Comparison of ENCODE assay signal across 17 mouse cellular contexts in the genomic region with DNA sequence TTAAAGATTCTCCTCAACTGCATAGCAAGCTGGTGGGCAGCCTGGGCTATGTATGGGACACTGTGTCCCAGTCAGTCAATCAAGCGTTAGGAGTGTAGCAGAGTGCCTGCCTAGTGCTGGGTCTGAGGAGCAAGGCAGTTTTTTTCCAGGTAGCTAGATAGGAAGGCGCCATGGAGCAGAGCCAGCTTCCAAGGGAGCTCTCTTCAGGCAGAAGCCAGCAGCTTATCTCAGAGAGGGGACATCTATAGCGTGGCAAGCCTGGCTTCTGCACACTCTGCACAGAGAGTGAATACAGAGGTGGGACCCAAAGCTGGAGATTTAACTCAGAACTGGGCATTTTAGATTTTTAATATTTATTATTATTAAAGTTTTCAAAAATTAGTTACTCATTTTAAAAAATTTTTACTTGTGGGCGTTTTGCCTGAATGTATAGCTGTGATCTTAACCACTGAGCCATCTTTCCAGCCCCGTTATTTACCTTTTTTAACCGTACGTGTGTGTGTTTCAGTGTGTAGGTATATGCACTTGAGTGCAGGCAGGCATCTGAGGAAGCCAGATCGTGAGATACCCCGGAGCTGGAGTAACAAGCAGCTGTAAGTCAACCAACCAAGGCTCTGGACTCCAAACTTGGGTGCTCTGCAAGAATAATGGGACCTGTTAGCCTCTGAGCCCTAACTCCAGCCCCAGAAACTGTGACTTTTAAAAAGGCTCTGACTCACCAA. TPM values are rescaled to one million over a fixed set of nuclear protein-coding genes. Genes with fewer than 3 reads are reported as not detected.
DNase-seq lines count a peak whose midpoint lies in the region; ATAC-seq and TF ChIP-seq lines count a peak whose summit lies in the region.
"Had no signal": no experiment of that assay in that cellular context is flagged by ENCODE, and none has a peak within 500 bp of the region (broad histone marks: within the 10 kb centered on the region; RNA-seq: fewer than 3 reads in every experiment).

No protein-coding gene starts in this region.

- no peak overlapping the region for H3K27ac ChIP-seq in heart, embryonic 14.5 days (replicated peaks in 1 of 2; ENCODE audit: control insufficient read depth in 1 of 2, insufficient read depth in 1 of 2, low read depth in 2 of 2, low read length in 2 of 2)
- H3K27ac ChIP-seq in MEL (ENCODE audit: control insufficient read depth, low read depth, low read length): peak overlapping the region; percentile 46
- H3K27ac ChIP-seq in liver, embryonic 13.5 days: peak overlapping the region; percentile 88
- no peak overlapping the region for H3K27ac ChIP-seq in gastrocnemius, adult 2 months
- H3K27ac ChIP-seq: hindbrain, embryonic 10.5 days; limb, embryonic 15.5 days had no signal

- TF ChIP-seq CTCF in MEL (IDR thresholded peaks at IDR 0.05 in 2 of 3, conservative IDR thresholded peaks at IDR 0.05 in 1 of 3; ENCODE audit: control insufficient read depth in 1 of 3, insufficient read depth in 1 of 3, low read depth in 2 of 3, low read length in 3 of 3, poor library complexity in 1 of 3, severe bottlenecking in 1 of 3): no peak
- no peak for TF ChIP-seq CTCF in gastrocnemius, adult 2 months (IDR thresholded peaks at IDR 0.05)

- H3K4me1 ChIP-seq in heart, embryonic 14.5 days (ENCODE audit: control insufficient read depth in 2 of 2, insufficient read depth in 2 of 2, low read length in 2 of 2): peaks cover 9 to 14% of the 10 kb centered on the region in 2 experiments
- peaks cover 9 to 24% of the 10 kb centered on the region in 2 experiments for H3K4me1 ChIP-seq in MEL (ENCODE audit: control insufficient read depth in 1 of 2, insufficient read depth in 2 of 2, low read length in 2 of 2)
- H3K4me1 ChIP-seq in liver, embryonic 13.5 days (replicated peaks): peaks cover 44% of the 10 kb centered on the region
- H3K4me1 ChIP-seq: hindbrain, embryonic 10.5 days had no signal

- no peaks in the 10 kb centered on the region for H3K36me3 ChIP-seq in heart, embryonic 14.5 days (ENCODE audit: control insufficient read depth, insufficient read depth, low read length)
- H3K36me3 ChIP-seq in MEL (ENCODE audit: control insufficient read depth in 1 of 2, insufficient read depth in 2 of 2, low read length in 2 of 2): peaks cover 0 to 19% of the 10 kb centered on the region in 2 experiments; a peak in 2 of 4 replicates
- no peaks in the 10 kb centered on the region for H3K36me3 ChIP-seq in liver, embryonic 13.5 days
- H3K36me3 ChIP-seq: hindbrain, embryonic 10.5 days; limb, embryonic 15.5 days had no signal

- WGBS in heart, embryonic 14.5 days: 48% methylated on average over 9 of the region's 9 CpGs
- WGBS in liver, embryonic 13.5 days (ENCODE audit: insufficient replicate concordance): 47% methylated on average over 9 of the region's 9 CpGs

- no peak for TF ChIP-seq EP300 in MEL (IDR thresholded peaks at IDR 0.05; ENCODE audit: low read depth in 1 of 2, low read length in 2 of 2)

- no peaks in the 10 kb centered on the region for H3K79me2 ChIP-seq in MEL (ENCODE audit: control insufficient read depth, insufficient read depth, low read length, poor library complexity)

- no peak overlapping the region for H3K9ac ChIP-seq in heart, embryonic 14.5 days (ENCODE audit: low read length)
- H3K9ac ChIP-seq in MEL (ENCODE audit: control insufficient read depth, low read depth, low read length, poor library complexity, severe bottlenecking): 0 out of 2 replicates have a peak overlapping the region, but pooled peaks have one; percentile 13
- H3K9ac ChIP-seq in liver, embryonic 13.5 days: peak overlapping the region; percentile 50
- H3K9ac ChIP-seq: limb, embryonic 15.5 days had no signal

- no peaks in the 10 kb centered on the region for H3K9me3 ChIP-seq in heart, embryonic 14.5 days (ENCODE audit: control insufficient read depth, low read length)
- no peaks in the 10 kb centered on the region for H3K9me3 ChIP-seq in MEL (replicated peaks; ENCODE audit: insufficient read depth, low read length)
- H3K9me3 ChIP-seq in liver, embryonic 13.5 days (replicated peaks): no peaks in the 10 kb centered on the region
- H3K9me3 ChIP-seq: hindbrain, embryonic 10.5 days; limb, embryonic 15.5 days had no signal

- H3K27me3 ChIP-seq in heart, embryonic 14.5 days (ENCODE audit: control insufficient read depth, insufficient read depth, low read length): no peaks in the 10 kb centered on the region
- H3K27me3 ChIP-seq in MEL (ENCODE audit: control insufficient read depth in 1 of 2, insufficient read depth in 2 of 2, low read length in 2 of 2): no peaks in the 10 kb centered on the region
- H3K27me3 ChIP-seq in liver, embryonic 13.5 days: no peaks in the 10 kb centered on the region
- H3K27me3 ChIP-seq: limb, embryonic 15.5 days; Patski had no signal

- no peak overlapping the region for H3K4me3 ChIP-seq in heart, embryonic 14.5 days (ENCODE audit: control insufficient read depth in 1 of 2, insufficient read depth in 1 of 2, low read depth in 1 of 2, low read length in 2 of 2)
- no peak overlapping the region; a peak in 1 of 4 replicates for H3K4me3 ChIP-seq in MEL (ENCODE audit: control insufficient read depth in 1 of 2, insufficient read depth in 1 of 2, low read depth in 2 of 2, low read length in 2 of 2)
- H3K4me3 ChIP-seq in liver, embryonic 13.5 days (replicated peaks): no peak overlapping the region
- H3K4me3 ChIP-seq in gastrocnemius, adult 2 months: no peak overlapping the region
- H3K4me3 ChIP-seq: hindbrain, embryonic 10.5 days; limb, embryonic 15.5 days had no signal

- no peak overlapping the region for H3K4me2 ChIP-seq in heart, embryonic 14.5 days (ENCODE audit: low read length)
- peak overlapping the region; percentile 41 for H3K4me2 ChIP-seq in liver, embryonic 13.5 days
- H3K4me2 ChIP-seq: limb, embryonic 15.5 days had no signal

- peak; percentile 55 to 57 for DNase-seq in cerebellum, postnatal 14 days
- DNase-seq in cerebellum, adult 11 months: no peak
- no peak for DNase-seq in heart, postnatal 14 days
- peak; percentile 46 for DNase-seq in MEL (ENCODE audit: low read depth, low spot score)
- no peak for DNase-seq in liver, embryonic 13.5 days
- no peak for DNase-seq in gastrocnemius, adult 2 months
- DNase-seq: B cell, adult 2 months; kidney, adult 2 months; kidney, postnatal 4 days; lung, postnatal 10 days; thymus, adult 2 months had no signal

- intact Hi-C loops in heart, postnatal 14 days (cut with DNase I): no loop called here
- intact Hi-C loops in gastrocnemius, adult 2 months (cut with DNase I): no loop called here

- no peak for TF ChIP-seq POLR2A in MEL (IDR thresholded peaks at IDR 0.05; ENCODE audit: control insufficient read depth in 1 of 2, insufficient read depth in 1 of 2, low read depth in 1 of 2, low read length in 2 of 2, poor library complexity in 1 of 2)

- no peak for TF ChIP-seq RAD21 in MEL (IDR thresholded peaks at IDR 0.05; ENCODE audit: low read depth, low read length)

- ATAC-seq in heart, embryonic 14.5 days (ENCODE audit: insufficient number of reproducible peaks, insufficient read depth, low FRiP score, low read depth): peak; percentile 50; the same call in 1 of the 2 replicates
- peak; percentile 51 for ATAC-seq in liver, embryonic 13.5 days (ENCODE audit: low read depth)
- ATAC-seq: forebrain, embryonic 16.5 days; Patski had no signal

TF ChIP-seq in MEL, 35 proteins besides CTCF, POLR2A, EP300 and RAD21:
- TF ChIP-seq MYC (IDR thresholded peaks at IDR 0.05; ENCODE audit: low read depth, low read length): 0 out of 2 replicates have a peak, but pooled peaks have one; percentile 24
- no peak for TF ChIP-seq ZKSCAN1 (IDR thresholded peaks at IDR 0.05; ENCODE audit: low read depth, low read length)
- TF ChIP-seq SIN3A (IDR thresholded peaks at IDR 0.05; ENCODE audit: low read length): 0 out of 2 replicates have a peak, but pooled peaks have one; percentile 4

RNA-seq across cellular contexts. Expression of a gene that starts 19.0 kb away (rescaled TPM):
- 2.8 and 4.1 TPM in 2 replicates for polyA plus RNA-seq in heart, embryonic 14.5 days (2014; fragmentation: Nextera tagmentation; extraction: Ambion mirVana)
- 10 to 100 TPM; 23.3 to 24.3 TPM for total RNA-seq in heart, postnatal 14 days (2021)
- 44.3 and 62.7 TPM in 2 replicates for total RNA-seq in MEL (2012; rRNA removed)
- polyA plus RNA-seq in MEL (2012; ENCODE audit: insufficient read depth in 1 of 2, insufficient read length in 2 of 2, low read depth in 1 of 2, low replicate concordance in 2 of 2, missing spikeins in 1 of 2): 10 to 100 TPM; 27.0 to 67.7 TPM
- 96.5 and 121 TPM in 2 replicates for polyA plus RNA-seq in liver, embryonic 13.5 days (2015; fragmentation: Nextera tagmentation; extraction: Ambion mirVana)
- 10 to 100 TPM in 1 of 2 experiments, 1 to 10 TPM in 1; 6.9 to 10.8 TPM for total RNA-seq in gastrocnemius, adult 2 months (2021)

RNA-seq across cellular contexts. Expression of a gene that starts 32.7 kb away (rescaled TPM):
- polyA plus RNA-seq in heart, embryonic 14.5 days (2014; fragmentation: Nextera tagmentation; extraction: Ambion mirVana): 538 and 543 TPM in 2 replicates
- 100 to 1,000 TPM; 289 to 327 TPM for total RNA-seq in heart, postnatal 14 days (2021)
- 2,066 and 2,287 TPM in 2 replicates for total RNA-seq in MEL (2012; rRNA removed)
- polyA plus RNA-seq in MEL (2012; ENCODE audit: insufficient read depth in 1 of 2, insufficient read length in 2 of 2, low read depth in 1 of 2, low replicate concordance in 2 of 2, missing spikeins in 1 of 2): 1,000 to 10,000 TPM in 1 of 2 experiments, 100 to 1,000 TPM in 1; 157 to 1,899 TPM
- polyA plus RNA-seq in liver, embryonic 13.5 days (2015; fragmentation: Nextera tagmentation; extraction: Ambion mirVana): 741 and 746 TPM in 2 replicates
- total RNA-seq in gastrocnemius, adult 2 months (2021): 100 to 1,000 TPM; 242 to 287 TPM

RNA-seq across cellular contexts. Expression of a gene that starts 50.4 kb away (rescaled TPM):
- 0.86 and 1.1 TPM in 2 replicates for polyA plus RNA-seq in heart, embryonic 14.5 days (2014; fragmentation: Nextera tagmentation; extraction: Ambion mirVana)
- total RNA-seq in heart, postnatal 14 days (2021): under 1 TPM; 0.15 to 0.29 TPM
- total RNA-seq in MEL (2012; rRNA removed): not detected in 2 replicates
- under 1 TPM in 1 of 2 experiments, not detected in 1; 0.04 TPM for polyA plus RNA-seq in MEL (2012; ENCODE audit: insufficient read depth in 1 of 2, insufficient read length in 2 of 2, low read depth in 1 of 2, low replicate concordance in 2 of 2, missing spikeins in 1 of 2)
- polyA plus RNA-seq in liver, embryonic 13.5 days (2015; fragmentation: Nextera tagmentation; extraction: Ambion mirVana): 0.12 and 0.21 TPM in 2 replicates
- total RNA-seq in gastrocnemius, adult 2 months (2021): not detected
- total RNA-seq: gastrocnemius, adult 18-20 months had no signal

Comparison
In these comparisons a context has a peak if more than half of its experiments do, and no peak if none do; other contexts are left out.
1. DNase-seq: peak in cerebellum, postnatal 14 days (2 of 2) and MEL (single experiment); none in cerebellum, adult 11 months (single experiment), heart, postnatal 14 days (0 of 2), liver, embryonic 13.5 days (single experiment) and gastrocnemius, adult 2 months (single experiment).
2. H3K27ac ChIP-seq: peak in MEL (single experiment) and liver, embryonic 13.5 days (single experiment); none in heart, embryonic 14.5 days (0 of 2) and gastrocnemius, adult 2 months (single experiment).